Mouse (Mus musculus) spleen, adult 2 months (tissue): ENCODE data around the gene Lmbrd2.

ENCODE experiments used
- CTCF ChIP-seq: fragments of 200-500 bp; IDR thresholded peaks from 2 replicates; pipeline ENCODE4 v1.5.1; 2011; ENCODE audit warnings: mild to moderate bottlenecking, inconsistent platforms; ENCODE audit not compliant: insufficient read depth, insufficient read length, insufficient replicate concordance; ENCODE audit errors: extremely low read depth
- POLR2A ChIP-seq: fragments of 200-500 bp; IDR thresholded peaks from 2 replicates; pipeline ENCODE4 v1.6.1; 2011; ENCODE audit warnings: low read depth, low read length, inconsistent platforms

DNA sequence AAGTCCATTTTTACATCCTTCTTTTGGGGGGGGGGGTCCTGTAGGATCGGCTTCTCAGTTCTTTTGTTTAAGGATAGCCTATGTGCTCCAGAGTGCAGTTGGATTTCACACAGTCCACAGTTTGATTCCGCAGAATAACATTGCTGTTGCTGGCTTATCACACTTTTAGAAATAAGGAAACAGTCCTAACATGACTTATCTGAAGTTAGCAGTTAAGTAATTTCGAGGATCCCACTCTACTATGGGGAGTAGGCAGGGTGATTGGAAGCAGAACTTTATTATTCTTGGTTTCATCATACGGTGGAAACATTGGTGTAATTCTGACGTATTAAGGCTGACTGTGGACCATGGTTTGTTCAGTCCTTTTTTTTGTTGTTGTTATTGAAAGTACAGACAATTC lies 49.7 kb upstream of the Lmbrd2 start:
- TF ChIP-seq POLR2A (no peak), CTCF (no peak)
